Mouse (Mus musculus) liver, embryonic 14.5 days (tissue): Measurements from ENCODE around the gene Lefty2. TPM values are rescaled to one million over a fixed set of nuclear protein-coding genes. Genes with fewer than 3 reads are reported as not detected.

Experiments
- ATAC-seq: fragments of 200-750 bp; cut with Nextera tagmentation; 2 replicates; pipeline ENCODE4 v1.8.0; 2017; ENCODE audit warnings: moderate number of reproducible peaks, mild to moderate bottlenecking, moderate library complexity; ENCODE audit not compliant: insufficient read depth
- DNase-seq, 3 experiments: peaks; one replicate each; pipeline ENCODE4 v3.0.0-alpha.2; 2012 to 2013; ENCODE audit warnings: low read depth in 3 of 3, low spot score in 3 of 3
- H3K27ac ChIP-seq: fragments of 300-500 bp; sonication (generic); 2 replicates; pipeline ENCODE4 v1.5.1; 2014; ENCODE audit warnings: moderate library complexity, mild to moderate bottlenecking, control low read depth, inconsistent platforms
- H3K27me3 ChIP-seq: fragments of 300-500 bp; sonication (generic); 2 replicates; pipeline ENCODE4 v1.6.1; 2014; ENCODE audit warnings: mild to moderate bottlenecking, low read length, moderate library complexity; ENCODE audit not compliant: control insufficient read depth, insufficient read depth
- H3K36me3 ChIP-seq: fragments of 300-500 bp; sonication (generic); replicated peaks from 2 replicates; pipeline ENCODE4 v1.6.1; 2014; ENCODE audit warnings: low read depth; ENCODE audit not compliant: control insufficient read depth, insufficient read depth
- H3K4me1 ChIP-seq, 2 experiments: fragments of 200-500 bp in 1 of 2; fragments of 300-500 bp in 1 of 2; sonication (generic) in 1 of 2; replicated peaks; 2 replicates each; pipeline ENCODE4 v1.6.1; 2012 to 2014; ENCODE audit warnings: antibody characterized with exemption in 1 of 2, inconsistent platforms in 1 of 2, low read length in 1 of 2; ENCODE audit not compliant: control insufficient read depth in 2 of 2, insufficient read depth in 2 of 2
- H3K4me2 ChIP-seq: fragments of 300-500 bp; sonication (generic); 2 replicates; pipeline ENCODE4 v1.6.1; 2014; ENCODE audit warnings: low read depth, mild to moderate bottlenecking, control low read depth, moderate library complexity
- H3K4me3 ChIP-seq, 2 experiments: fragments of 200-500 bp in 1 of 2; fragments of 300-500 bp in 1 of 2; sonication (generic) in 1 of 2; 2 replicates each; pipeline ENCODE4 v1.5.1; 2012 to 2014; ENCODE audit warnings: low read depth in 2 of 2, low read length in 2 of 2, mild to moderate bottlenecking in 2 of 2, control low read depth in 1 of 2, inconsistent platforms in 1 of 2, moderate library complexity in 1 of 2; ENCODE audit not compliant: insufficient read depth in 1 of 2
- H3K9ac ChIP-seq: fragments of 300-500 bp; sonication (generic); replicated peaks from 2 replicates; pipeline ENCODE4 v1.6.1; 2014; ENCODE audit warnings: mild to moderate bottlenecking, control low read depth, moderate library complexity
- H3K9me3 ChIP-seq: fragments of 300-500 bp; sonication (generic); 2 replicates; pipeline ENCODE4 v1.6.1; 2016; ENCODE audit warnings: low read length, mixed read lengths; ENCODE audit not compliant: control insufficient read depth
- CTCF ChIP-seq: IDR thresholded peaks from 2 replicates; pipeline ENCODE4 v1.5.1; 2016; ENCODE audit warnings: antibody characterized with exemption, low read depth, control low read depth
- EP300 ChIP-seq: IDR thresholded peaks from 2 replicates; pipeline ENCODE4 v1.6.1; 2016; ENCODE audit warnings: antibody characterized with exemption, low read depth
- WGBS: fragments of 180-500 bp; shearing (Covaris S2); extraction: QIAGEN DNeasy Blood & Tissue Kit; methylation state at CpG from one replicate; pipeline ENCODE4 v1.1.7; 2014; ENCODE audit not compliant: insufficient replicate concordance; 5-methylcytosine and 5-hydroxymethylcytosine counted together
- polyA plus RNA-seq, 2 experiments: library from polyadenylated mRNA; depleted of rRNA in 1 of 2; stranded (reverse) in 1 of 2; unstranded in 1 of 2; fragments of >200 nt; fragmentation: Nextera tagmentation in 1 of 2; extraction: Ambion mirVana in 1 of 2; gene quantifications; 2 replicates each; pipeline versions ENCODE4 v1.2.1 to v1.2.3; 2012 to 2014

Gene Lefty2
- polyA plus RNA-seq, 2 experiments: not detected

DNA sequence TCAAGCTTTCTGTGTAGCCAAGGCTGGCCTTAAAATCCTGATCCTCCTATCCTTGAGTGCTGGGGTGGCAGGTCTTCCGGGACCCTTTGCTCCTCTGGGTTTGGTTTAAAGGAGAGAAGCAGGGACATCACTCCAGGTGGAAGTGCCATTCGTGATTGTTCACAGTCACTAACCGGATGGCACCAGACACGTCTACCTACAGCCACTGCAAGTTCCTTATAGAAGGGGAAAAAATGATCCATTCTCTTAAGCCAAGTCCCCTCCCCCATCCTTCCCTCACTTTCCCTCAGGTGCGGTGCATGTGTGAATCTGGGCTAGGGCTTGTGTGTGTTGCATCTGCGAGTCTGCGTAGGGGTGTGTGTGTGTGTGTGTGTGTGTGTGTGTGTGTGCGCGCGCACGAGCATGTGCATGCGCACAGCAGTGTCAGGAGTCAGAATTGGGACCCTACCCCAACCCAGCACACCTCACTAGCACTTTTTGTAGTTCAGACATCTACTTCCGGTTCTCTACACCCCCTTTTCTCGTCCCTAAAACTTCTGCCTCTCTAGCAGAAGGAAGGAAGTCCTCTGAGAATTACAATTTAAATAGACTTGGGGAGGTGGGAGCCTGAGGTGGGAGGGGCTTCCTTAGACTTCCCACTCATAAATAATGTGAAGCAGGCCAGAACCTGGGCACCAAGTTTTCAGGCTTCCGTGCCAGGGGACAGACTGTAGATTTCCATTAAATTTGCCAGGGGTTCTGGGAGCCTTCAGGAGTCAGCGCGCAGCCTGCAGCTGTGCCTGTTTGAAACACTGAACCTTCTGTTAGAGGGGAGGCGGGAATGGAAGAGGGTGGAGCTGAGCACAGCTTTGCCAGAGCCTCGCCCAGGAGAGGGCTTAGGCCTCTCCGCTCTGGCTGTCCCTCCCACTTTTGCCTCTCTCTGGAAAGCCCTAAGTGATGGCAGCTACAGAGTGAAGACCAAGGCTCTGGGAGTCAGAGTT, 52.4 kb downstream of the Lefty2 start:
- no peaks in the 10 kb centered on the region for H3K27me3 ChIP-seq
- no peak for TF ChIP-seq CTCF
- TF ChIP-seq EP300: 0 out of 2 replicates have a peak, but pooled peaks have one; percentile 9
- WGBS: 24% methylated on average over 20 of the region's 20 CpGs
- peak overlapping the region; percentile 32 for H3K27ac ChIP-seq
- ATAC-seq: peak; percentile 75
- no peaks in the 10 kb centered on the region for H3K9me3 ChIP-seq
- H3K4me3 ChIP-seq: peak overlapping the region in 1 of 2 experiments; percentile 30; a peak in 2 of 4 replicates
- H3K36me3 ChIP-seq: no peaks in the 10 kb centered on the region; the same call in 1 of the 2 replicates
- DNase-seq: peak; percentile 62 to 75 (median 69)
- H3K4me1 ChIP-seq: peaks cover 34 to 43% of the 10 kb centered on the region in 2 experiments
- H3K4me2 ChIP-seq: peak overlapping the region; percentile 66
- H3K9ac ChIP-seq: peak overlapping the region; percentile 59

DNA sequence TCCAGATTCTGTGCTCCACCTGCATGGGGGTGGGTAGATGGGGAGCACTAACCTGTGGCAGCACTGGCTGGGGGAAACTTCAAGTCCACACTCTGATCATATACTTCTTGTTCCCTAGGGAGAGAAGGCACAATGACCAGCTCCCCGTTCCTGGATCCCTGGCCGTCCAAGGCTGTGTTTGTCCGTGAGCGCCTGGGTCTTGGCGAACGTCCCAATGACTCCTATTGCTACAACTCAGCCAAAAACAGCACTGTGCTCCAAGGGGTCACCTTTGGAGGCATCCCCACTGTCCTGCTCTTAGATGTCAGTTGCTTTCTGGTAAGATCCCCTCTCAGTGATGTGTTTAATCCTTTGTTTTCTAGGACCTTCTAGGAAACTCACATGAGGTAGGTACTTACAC, 53.5 kb downstream of the Lefty2 start:
- no peak for TF ChIP-seq CTCF
- no peak for TF ChIP-seq EP300
- Histone ChIP-seq H3K27me3 (no peaks in the 10 kb centered on the region), H3K36me3 (no peaks in the 10 kb centered on the region; the same call in 1 of the 2 replicates), H3K9ac (no peak overlapping the region; the same call in 1 of the 2 replicates), H3K9me3 (no peaks in the 10 kb centered on the region), H3K27ac (no peak overlapping the region), H3K4me1 (peaks cover 29 to 31% of the 10 kb centered on the region in 2 experiments), H3K4me3 (no peak overlapping the region), H3K4me2 (no peak overlapping the region)
- no peak for ATAC-seq
- 87% methylated on average over 6 of the region's 6 CpGs for WGBS
- DNase-seq: no peak

Other genes with a start within 250 kb of the Lefty2 start
- 0.15 and 0.18 TPM in 2 replicates for gene Mixl1, start 196.1 kb upstream of the Lefty2 start, polyA plus RNA-seq (2012; rRNA removed)
- 0.18 and 0.30 TPM in 2 replicates for gene Mixl1, start 196.1 kb upstream of the Lefty2 start, polyA plus RNA-seq (2014; fragmentation: Nextera tagmentation; extraction: Ambion mirVana)
- 6.4 and 9.8 TPM in 2 replicates for gene Acbd3, start 167.1 kb upstream of the Lefty2 start, polyA plus RNA-seq (2012; rRNA removed)
- gene Acbd3, start 167.1 kb upstream of the Lefty2 start, polyA plus RNA-seq (2014; fragmentation: Nextera tagmentation; extraction: Ambion mirVana): 7.2 and 8.2 TPM in 2 replicates
- gene H3f3a, start 79.2 kb upstream of the Lefty2 start, polyA plus RNA-seq (2012; rRNA removed): 529 and 1,021 TPM in 2 replicates
- gene H3f3a, start 79.2 kb upstream of the Lefty2 start, polyA plus RNA-seq (2014; fragmentation: Nextera tagmentation; extraction: Ambion mirVana): 2,262 and 2,378 TPM in 2 replicates
- 11.5 and 15.5 TPM in 2 replicates for gene Sde2, start 42.0 kb upstream of the Lefty2 start, polyA plus RNA-seq (2012; rRNA removed)
- gene Sde2, start 42.0 kb upstream of the Lefty2 start, polyA plus RNA-seq (2014; fragmentation: Nextera tagmentation; extraction: Ambion mirVana): 15.8 and 18.0 TPM in 2 replicates
- 47.9 and 52.0 TPM in 2 replicates for gene Pycr2, start 11.2 kb downstream of the Lefty2 start, polyA plus RNA-seq (2012; rRNA removed)
- gene Pycr2, start 11.2 kb downstream of the Lefty2 start, polyA plus RNA-seq (2014; fragmentation: Nextera tagmentation; extraction: Ambion mirVana): 84.6 and 94.7 TPM in 2 replicates
- gene Lefty1, start 41.9 kb downstream of the Lefty2 start, polyA plus RNA-seq (2012; rRNA removed): 9.2 and 9.5 TPM in 2 replicates
- 4.9 and 5.6 TPM in 2 replicates for gene Lefty1, start 41.9 kb downstream of the Lefty2 start, polyA plus RNA-seq (2014; fragmentation: Nextera tagmentation; extraction: Ambion mirVana)
- 6.8 and 7.2 TPM in 2 replicates for gene Tmem63a, start 49.2 kb downstream of the Lefty2 start, polyA plus RNA-seq (2012; rRNA removed)
- 4.3 and 4.6 TPM in 2 replicates for gene Tmem63a, start 49.2 kb downstream of the Lefty2 start, polyA plus RNA-seq (2014; fragmentation: Nextera tagmentation; extraction: Ambion mirVana)
- 2.8 and 2.9 TPM in 2 replicates for gene Ephx1, start 127.8 kb downstream of the Lefty2 start, polyA plus RNA-seq (2012; rRNA removed)
- gene Ephx1, start 127.8 kb downstream of the Lefty2 start, polyA plus RNA-seq (2014; fragmentation: Nextera tagmentation; extraction: Ambion mirVana): 4.2 and 4.8 TPM in 2 replicates
- 0.03 and 0.05 TPM in 2 replicates for gene 9130409I23Rik, start 158.1 kb downstream of the Lefty2 start, polyA plus RNA-seq (2012; rRNA removed)
- not detected in 2 replicates for gene 9130409I23Rik, start 158.1 kb downstream of the Lefty2 start, polyA plus RNA-seq (2014; fragmentation: Nextera tagmentation; extraction: Ambion mirVana)